Mouse (Mus musculus): Measurements from ENCODE around the gene Jakmip3. TPM values are rescaled to one million over a fixed set of nuclear protein-coding genes. Genes with fewer than 3 reads are reported as not detected.

Jakmip3 gene
- 1.5 and 2.1 TPM in 2 replicates for polyA plus RNA-seq (2014; fragmentation: Nextera tagmentation; extraction: Ambion mirVana)

DNA sequence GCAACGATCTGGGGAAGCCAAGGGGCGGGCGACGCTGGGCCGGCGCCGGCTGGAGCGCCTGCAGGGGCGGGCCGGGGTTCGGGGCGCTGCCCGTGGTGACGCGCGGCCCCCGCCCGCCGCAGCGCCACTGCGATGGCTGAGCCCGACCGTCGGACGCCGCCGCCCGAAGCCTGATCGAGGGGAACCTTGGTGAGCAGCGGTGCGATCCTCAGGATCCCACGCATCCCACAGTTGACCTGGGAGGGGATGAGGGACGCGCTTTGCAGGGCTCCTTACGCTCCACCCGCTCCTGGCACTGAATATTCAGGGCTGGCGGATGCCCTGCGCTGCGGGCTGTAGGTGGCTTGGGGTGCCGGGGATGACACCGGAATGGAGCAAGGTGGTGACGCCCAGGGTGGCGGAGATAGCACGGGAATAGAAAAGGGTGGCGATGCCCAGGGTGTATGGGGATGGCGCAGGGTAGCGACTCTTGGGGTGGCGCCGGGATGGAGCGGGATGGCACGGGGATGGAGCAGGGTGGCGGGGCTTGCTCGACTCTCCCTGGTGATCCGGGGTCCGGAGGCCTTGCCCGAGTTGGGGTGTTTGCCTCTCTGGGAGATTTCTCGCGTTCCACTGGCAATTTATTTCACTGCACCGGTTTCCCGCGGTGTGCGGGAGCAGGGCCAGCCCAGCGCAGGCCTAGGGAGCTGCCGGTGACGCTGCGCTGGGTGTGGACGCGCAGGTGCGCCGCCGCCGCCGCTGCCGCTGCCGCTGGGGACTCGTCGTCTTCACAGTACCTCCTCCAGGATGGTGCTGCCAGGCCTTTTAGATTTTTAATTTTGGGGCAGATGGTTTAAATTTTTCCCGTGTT, at the start of gene Jakmip3:
Gene Jakmip3 (plus strand): TSS at position 119 of the 850 bp plus-strand sequence.
- peak within 1 kb of the TSS; percentile 38 for H3K4me3 ChIP-seq (ENCODE audit: low read depth, low read length)
- H3K36me3 ChIP-seq (ENCODE audit: control insufficient read depth, insufficient read depth, low read length) = no peaks in the 10 kb centered on the region
- H3K27ac ChIP-seq (ENCODE audit: low read depth, low read length) = no peak within 1 kb of the TSS
- DNase-seq (ENCODE audit: low spot score) = peak; percentile 52
- ATAC-seq (ENCODE audit: low FRiP score) = no peak
- peak within 1 kb of the TSS; percentile 59 for H3K4me2 ChIP-seq (replicated peaks; ENCODE audit: low read depth, low read length)
- peaks cover 3% of the 10 kb centered on the region; the same call in 1 of the 2 replicates for H3K4me1 ChIP-seq (replicated peaks; ENCODE audit: control insufficient read depth, insufficient read depth, low read length)
- under 1% methylated on average over 77 of the region's 78 CpGs for WGBS
- peak within 1 kb of the TSS; percentile 23 for H3K9ac ChIP-seq (ENCODE audit: low read depth, low read length)
- no peaks in the 10 kb centered on the region for H3K9me3 ChIP-seq (ENCODE audit: control insufficient read depth, low read length)
- H3K27me3 ChIP-seq (ENCODE audit: control insufficient read depth, insufficient read depth, low read length) = peaks cover 45% of the 10 kb centered on the region

DNA sequence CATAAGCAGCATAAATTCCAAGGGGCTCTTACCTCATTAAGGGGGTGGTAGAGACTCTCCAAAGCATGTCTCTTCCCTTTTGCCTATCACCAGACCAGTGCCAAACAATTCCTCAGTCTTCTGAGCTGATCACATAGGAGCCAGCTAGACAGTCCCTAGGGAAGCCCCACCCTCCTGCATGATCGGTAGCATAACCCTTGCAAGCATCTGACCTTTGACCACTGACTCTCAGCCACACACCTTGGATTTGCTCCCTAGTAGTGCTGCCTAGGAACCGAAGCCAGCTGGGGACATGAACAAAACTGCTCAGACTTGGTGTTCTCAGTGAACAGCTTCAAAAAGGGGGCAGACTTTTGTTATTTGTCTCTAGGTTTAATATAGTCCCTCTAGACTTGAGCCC, 42.4 kb upstream of the Jakmip3 start:
- no peak for ATAC-seq (ENCODE audit: low FRiP score)

DNA sequence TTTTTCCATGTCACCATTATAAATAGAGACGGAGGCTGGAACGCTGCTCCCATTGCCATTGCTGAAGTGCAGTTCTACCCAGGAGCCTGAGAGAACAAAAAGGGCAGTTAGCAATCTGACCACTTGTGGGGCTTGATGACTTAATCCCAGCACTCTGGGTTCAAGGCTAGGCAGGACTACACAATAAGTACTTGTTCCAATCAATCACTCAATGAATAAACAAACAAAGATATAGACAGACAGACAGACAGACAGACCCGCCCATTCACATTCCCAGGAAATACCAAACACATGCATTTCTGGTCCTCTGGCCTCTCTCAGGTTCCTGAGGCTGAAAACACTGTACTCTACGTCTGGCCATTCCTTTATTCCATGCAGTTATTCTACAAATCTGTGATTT, 41.8 kb upstream of the Jakmip3 start:
- H3K27ac ChIP-seq (ENCODE audit: low read depth, low read length) = no peak overlapping the region
- WGBS = 84% methylated on average over 4 of the region's 4 CpGs
- H3K9me3 ChIP-seq (ENCODE audit: control insufficient read depth, low read length) = no peaks in the 10 kb centered on the region
- H3K4me2 ChIP-seq (replicated peaks; ENCODE audit: low read depth, low read length) = no peak overlapping the region
- no peak for ATAC-seq (ENCODE audit: low FRiP score)
- H3K4me3 ChIP-seq (ENCODE audit: low read depth, low read length) = no peak overlapping the region
- H3K9ac ChIP-seq (ENCODE audit: low read depth, low read length) = no peak overlapping the region
- H3K4me1 ChIP-seq (replicated peaks; ENCODE audit: control insufficient read depth, insufficient read depth, low read length) = no peaks in the 10 kb centered on the region
- H3K27me3 ChIP-seq (ENCODE audit: control insufficient read depth, insufficient read depth, low read length) = no peaks in the 10 kb centered on the region
- DNase-seq (ENCODE audit: low spot score) = no peak
- H3K36me3 ChIP-seq (ENCODE audit: control insufficient read depth, insufficient read depth, low read length) = peaks cover 3% of the 10 kb centered on the region; the same call in 1 of the 2 replicates

More for the DNA sequence above, 42.4 kb upstream of the Jakmip3 start:
- Histone ChIP-seq H3K27me3 (ENCODE audit: control insufficient read depth, insufficient read depth, low read length) (no peaks in the 10 kb centered on the region), H3K9me3 (ENCODE audit: control insufficient read depth, low read length) (no peaks in the 10 kb centered on the region), H3K9ac (ENCODE audit: low read depth, low read length) (no peak overlapping the region), H3K4me3 (ENCODE audit: low read depth, low read length) (no peak overlapping the region), H3K4me1 (replicated peaks; ENCODE audit: control insufficient read depth, insufficient read depth, low read length) (no peaks in the 10 kb centered on the region), H3K27ac (ENCODE audit: low read depth, low read length) (no peak overlapping the region), H3K4me2 (replicated peaks; ENCODE audit: low read depth, low read length) (no peak overlapping the region), H3K36me3 (ENCODE audit: control insufficient read depth, insufficient read depth, low read length) (peaks cover 3% of the 10 kb centered on the region; the same call in 1 of the 2 replicates)
- DNase-seq (ENCODE audit: low spot score) = no peak
- WGBS = 66% methylated on average over 2 of the region's 2 CpGs

DNA sequence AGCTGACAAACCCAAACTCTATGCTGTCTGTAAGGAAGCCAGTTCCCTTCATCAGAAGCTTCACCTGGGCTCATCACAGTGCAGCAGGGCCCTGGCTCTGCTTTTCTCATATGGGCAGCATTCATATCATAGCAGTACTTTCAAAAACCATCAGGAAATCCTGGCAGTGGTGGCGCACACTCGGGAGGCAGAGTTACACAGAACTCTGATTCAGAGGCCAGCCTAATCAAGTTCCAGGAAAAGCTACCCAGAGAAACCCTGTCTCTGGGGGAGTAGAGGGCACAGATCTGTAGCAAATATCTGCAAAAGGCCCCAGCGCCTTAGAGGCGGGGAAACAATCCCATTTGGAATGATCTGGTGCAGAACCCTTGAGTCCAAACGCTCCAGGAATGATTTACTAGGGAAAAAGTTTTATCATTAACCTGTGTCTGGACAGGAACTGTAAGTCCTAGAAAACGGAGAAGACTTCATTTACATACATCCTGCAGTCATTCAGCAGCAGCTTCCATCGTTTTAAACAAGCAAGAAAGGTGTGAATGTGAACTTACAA, 36.6 kb upstream of the Jakmip3 start:
- ATAC-seq (ENCODE audit: low FRiP score) = no peak
- WGBS = 80% methylated on average over 7 of the region's 7 CpGs
- no peak for DNase-seq (ENCODE audit: low spot score)

DNA sequence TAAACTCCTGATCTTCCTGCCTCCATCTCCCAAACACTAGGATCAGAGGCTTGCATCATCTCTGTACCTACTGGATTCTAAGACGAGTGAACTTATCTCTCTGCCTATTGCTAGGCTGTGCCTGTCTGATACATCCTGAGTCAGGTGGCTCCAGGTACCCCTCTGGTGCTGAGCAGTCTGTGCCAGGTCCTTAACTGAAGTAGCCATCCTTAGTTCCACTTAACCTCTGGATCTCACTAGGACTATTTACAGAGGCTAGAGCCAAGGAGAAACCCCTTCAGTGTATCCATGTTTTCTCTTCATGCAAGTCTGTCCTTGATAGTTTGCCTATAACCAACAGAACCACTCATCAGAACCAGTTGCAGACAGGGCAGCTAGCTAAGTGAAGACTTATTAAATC, 34.1 kb upstream of the Jakmip3 start:
- DNase-seq (ENCODE audit: low spot score) (no peak), ATAC-seq (ENCODE audit: low FRiP score) (no peak)
- H3K27me3 ChIP-seq (ENCODE audit: control insufficient read depth, insufficient read depth, low read length) = no peaks in the 10 kb centered on the region; the same call in 1 of the 2 replicates
- WGBS = 77% methylated on average over 1 of the region's 1 CpGs
- H3K9ac ChIP-seq (ENCODE audit: low read depth, low read length) = no peak overlapping the region
- no peaks in the 10 kb centered on the region for H3K9me3 ChIP-seq (ENCODE audit: control insufficient read depth, low read length)
- no peaks in the 10 kb centered on the region for H3K4me1 ChIP-seq (replicated peaks; ENCODE audit: control insufficient read depth, insufficient read depth, low read length)
- H3K36me3 ChIP-seq (ENCODE audit: control insufficient read depth, insufficient read depth, low read length) = no peaks in the 10 kb centered on the region
- H3K4me3 ChIP-seq (ENCODE audit: low read depth, low read length) = no peak overlapping the region
- 0 out of 2 replicates have a peak overlapping the region, but pooled peaks have one; percentile 31 for H3K4me2 ChIP-seq (replicated peaks; ENCODE audit: low read depth, low read length)
- H3K27ac ChIP-seq (ENCODE audit: low read depth, low read length) = no peak overlapping the region

More for the DNA sequence above, 36.6 kb upstream of the Jakmip3 start:
- Histone ChIP-seq H3K27me3 (ENCODE audit: control insufficient read depth, insufficient read depth, low read length) (no peaks in the 10 kb centered on the region), H3K9ac (ENCODE audit: low read depth, low read length) (no peak overlapping the region), H3K4me3 (ENCODE audit: low read depth, low read length) (no peak overlapping the region), H3K4me2 (replicated peaks; ENCODE audit: low read depth, low read length) (no peak overlapping the region), H3K9me3 (ENCODE audit: control insufficient read depth, low read length) (no peaks in the 10 kb centered on the region), H3K36me3 (ENCODE audit: control insufficient read depth, insufficient read depth, low read length) (no peaks in the 10 kb centered on the region), H3K27ac (ENCODE audit: low read depth, low read length) (no peak overlapping the region), H3K4me1 (replicated peaks; ENCODE audit: control insufficient read depth, insufficient read depth, low read length) (no peaks in the 10 kb centered on the region)

DNA sequence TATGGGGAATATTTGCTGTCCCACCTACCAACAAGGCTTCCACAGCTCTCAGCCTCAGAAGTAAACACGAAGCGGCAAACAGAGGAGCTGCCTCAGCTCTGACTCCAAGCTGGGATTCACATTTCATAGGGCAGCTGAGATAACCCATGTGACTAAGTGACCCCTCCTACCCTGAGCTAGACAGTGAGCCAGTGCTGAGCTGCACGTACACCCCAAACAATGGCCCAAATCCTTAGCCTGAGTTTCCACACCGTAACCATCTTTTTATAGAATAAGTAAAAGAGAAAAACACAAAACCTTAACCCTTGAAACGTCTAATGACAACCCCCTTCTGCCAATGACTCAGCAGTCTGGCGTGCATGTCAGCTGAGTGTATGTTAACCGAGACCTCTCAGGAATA, 33.5 kb upstream of the Jakmip3 start:
- H3K4me2 ChIP-seq (replicated peaks; ENCODE audit: low read depth, low read length) = peak overlapping the region; percentile 31; the same call in 1 of the 2 replicates
- no peak overlapping the region for H3K27ac ChIP-seq (ENCODE audit: low read depth, low read length)
- no peaks in the 10 kb centered on the region; the same call in 1 of the 2 replicates for H3K27me3 ChIP-seq (ENCODE audit: control insufficient read depth, insufficient read depth, low read length)
- DNase-seq (ENCODE audit: low spot score) = peak; percentile 55
- no peaks in the 10 kb centered on the region for H3K9me3 ChIP-seq (ENCODE audit: control insufficient read depth, low read length)
- H3K36me3 ChIP-seq (ENCODE audit: control insufficient read depth, insufficient read depth, low read length) = no peaks in the 10 kb centered on the region
- 9% methylated on average over 7 of the region's 7 CpGs for WGBS
- H3K4me1 ChIP-seq (replicated peaks; ENCODE audit: control insufficient read depth, insufficient read depth, low read length) = no peaks in the 10 kb centered on the region
- H3K4me3 ChIP-seq (ENCODE audit: low read depth, low read length) = no peak overlapping the region
- H3K9ac ChIP-seq (ENCODE audit: low read depth, low read length) = no peak overlapping the region
- 0 out of 2 replicates have a peak, but pooled peaks have one; percentile 26 for ATAC-seq (ENCODE audit: low FRiP score)

DNA sequence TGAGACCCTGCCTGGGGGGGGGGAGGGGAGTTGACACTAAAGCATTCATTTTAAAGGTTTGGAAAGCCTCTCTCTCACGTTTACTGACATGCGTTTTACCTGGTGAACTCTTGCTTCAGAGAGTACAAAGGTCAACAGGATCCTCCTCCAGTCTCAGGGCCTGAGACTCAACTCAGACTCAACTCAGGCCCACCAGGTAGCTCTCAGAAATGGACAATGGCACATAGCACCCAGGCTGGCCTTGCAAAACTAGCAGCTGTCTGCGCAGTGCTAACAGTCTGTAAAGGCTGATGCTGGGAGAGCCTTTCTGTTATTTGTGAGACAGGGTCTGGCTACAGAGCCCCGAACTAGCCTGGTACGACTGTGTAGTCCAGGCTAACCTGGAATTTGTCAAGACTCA, 32.6 kb upstream of the Jakmip3 start:
- Histone ChIP-seq H3K9me3 (ENCODE audit: control insufficient read depth, low read length) (no peaks in the 10 kb centered on the region), H3K4me1 (replicated peaks; ENCODE audit: control insufficient read depth, insufficient read depth, low read length) (no peaks in the 10 kb centered on the region), H3K4me2 (replicated peaks; ENCODE audit: low read depth, low read length) (peak overlapping the region; percentile 19), H3K9ac (ENCODE audit: low read depth, low read length) (no peak overlapping the region), H3K4me3 (ENCODE audit: low read depth, low read length) (no peak overlapping the region), H3K27me3 (ENCODE audit: control insufficient read depth, insufficient read depth, low read length) (no peaks in the 10 kb centered on the region; the same call in 1 of the 2 replicates), H3K36me3 (ENCODE audit: control insufficient read depth, insufficient read depth, low read length) (no peaks in the 10 kb centered on the region), H3K27ac (ENCODE audit: low read depth, low read length) (no peak overlapping the region)
- no peak for ATAC-seq (ENCODE audit: low FRiP score)
- no peak for DNase-seq (ENCODE audit: low spot score)
- 51% methylated on average over 5 of the region's 5 CpGs for WGBS

DNA sequence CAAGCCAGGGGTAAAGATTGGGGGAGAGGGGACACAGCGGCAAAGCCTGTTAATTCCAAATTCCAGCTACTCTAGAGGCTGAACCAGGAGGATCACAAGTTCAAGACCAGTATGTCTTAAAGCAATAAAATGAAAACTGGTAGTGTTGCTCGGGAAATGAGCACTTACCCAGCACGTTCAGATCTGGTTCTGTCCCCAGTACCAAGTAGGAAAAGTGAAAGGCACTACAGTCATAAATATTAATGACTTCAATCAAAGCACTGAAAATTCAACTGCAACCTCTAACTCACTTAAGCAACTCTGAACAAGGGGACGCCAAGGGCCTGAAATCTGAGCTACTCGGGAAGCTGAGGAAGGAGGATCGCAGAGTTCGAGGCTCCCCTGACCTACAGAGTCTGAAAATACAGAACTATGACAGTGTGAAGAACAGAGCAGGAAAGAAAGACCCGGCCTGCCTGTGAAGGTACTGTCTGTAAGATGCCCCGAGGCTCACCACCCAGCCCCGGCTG, 31.7 kb upstream of the Jakmip3 start:
- ATAC-seq (ENCODE audit: low FRiP score) (peak; percentile 5), DNase-seq (ENCODE audit: low spot score) (no peak)
- peak overlapping the region; percentile 73 for H3K4me2 ChIP-seq (replicated peaks; ENCODE audit: low read depth, low read length)
- H3K9me3 ChIP-seq (ENCODE audit: control insufficient read depth, low read length) = no peaks in the 10 kb centered on the region
- peak overlapping the region; percentile 84 for H3K9ac ChIP-seq (ENCODE audit: low read depth, low read length)
- no peaks in the 10 kb centered on the region; the same call in 1 of the 2 replicates for H3K27me3 ChIP-seq (ENCODE audit: control insufficient read depth, insufficient read depth, low read length)
- WGBS = 3% methylated on average over 10 of the region's 10 CpGs
- H3K4me1 ChIP-seq (replicated peaks; ENCODE audit: control insufficient read depth, insufficient read depth, low read length) = no peaks in the 10 kb centered on the region
- no peaks in the 10 kb centered on the region for H3K36me3 ChIP-seq (ENCODE audit: control insufficient read depth, insufficient read depth, low read length)
- H3K4me3 ChIP-seq (ENCODE audit: low read depth, low read length) = peak overlapping the region; percentile 71
- H3K27ac ChIP-seq (ENCODE audit: low read depth, low read length) = peak overlapping the region; percentile 54; the same call in 1 of the 2 replicates
